Mouse (Mus musculus) hindbrain, embryonic 14.5 days (tissue): ENCODE data around the gene Gm48551. TPM values are rescaled to one million over a fixed set of nuclear protein-coding genes. Genes with fewer than 3 reads are reported as not detected.

Experiments
- ATAC-seq: fragments of 200-750 bp; cut with Nextera tagmentation; 2 replicates; pipeline ENCODE4 v1.8.0; 2017; ENCODE audit warnings: moderate number of reproducible peaks, mild to moderate bottlenecking, moderate TSS enrichment, moderate library complexity; ENCODE audit not compliant: low FRiP score
- DNase-seq: peaks from one replicate; pipeline ENCODE4 v3.0.0-alpha.2; 2015; ENCODE audit warnings: low spot score
- H3K27ac ChIP-seq: fragments of 300-500 bp; sonication (generic); 2 replicates; pipeline ENCODE4 v1.5.1; 2014; ENCODE audit warnings: mild to moderate bottlenecking, moderate library complexity
- H3K27me3 ChIP-seq: fragments of 300-500 bp; sonication (generic); 2 replicates; pipeline ENCODE4 v1.6.1; 2014; ENCODE audit warnings: mild to moderate bottlenecking, low read length, mixed read lengths; ENCODE audit not compliant: control insufficient read depth, insufficient read depth
- H3K36me3 ChIP-seq: fragments of 300-500 bp; sonication (generic); replicated peaks from 2 replicates; pipeline ENCODE4 v1.6.1; 2014; ENCODE audit not compliant: control insufficient read depth, insufficient read depth
- H3K4me1 ChIP-seq: fragments of 300-500 bp; sonication (generic); replicated peaks from 2 replicates; pipeline ENCODE4 v1.6.1; 2014; ENCODE audit warnings: antibody characterized with exemption, low read length, mixed read lengths; ENCODE audit not compliant: control insufficient read depth, insufficient read depth
- H3K4me2 ChIP-seq: fragments of 300-500 bp; sonication (generic); replicated peaks from 2 replicates; pipeline ENCODE4 v1.6.1; 2014; ENCODE audit warnings: mild to moderate bottlenecking, moderate library complexity
- H3K4me3 ChIP-seq: fragments of 300-500 bp; sonication (generic); replicated peaks from 2 replicates; pipeline ENCODE4 v1.5.1; 2014; ENCODE audit warnings: mild to moderate bottlenecking, low read length
- H3K9ac ChIP-seq: fragments of 300-500 bp; sonication (generic); 2 replicates; pipeline ENCODE4 v1.6.1; 2014
- H3K9me3 ChIP-seq: fragments of 300-500 bp; sonication (generic); 2 replicates; pipeline ENCODE4 v1.6.1; 2016; ENCODE audit warnings: low read length; ENCODE audit not compliant: control insufficient read depth
- WGBS: fragments of 180-500 bp; shearing (Covaris S2); extraction: QIAGEN DNeasy Blood & Tissue Kit; methylation state at CpG from one replicate; pipeline ENCODE4 v1.1.7; 2014; 5-methylcytosine and 5-hydroxymethylcytosine counted together
- polyA plus RNA-seq: library from polyadenylated mRNA; unstranded; fragments of >200 nt; fragmentation: Nextera tagmentation; extraction: Ambion mirVana; gene quantifications from 2 replicates; pipeline ENCODE4 v1.2.1, GENCODE M21; 2014

Gene Gm48551
- 5.5 and 5.7 TPM in 2 replicates for polyA plus RNA-seq

DNA sequence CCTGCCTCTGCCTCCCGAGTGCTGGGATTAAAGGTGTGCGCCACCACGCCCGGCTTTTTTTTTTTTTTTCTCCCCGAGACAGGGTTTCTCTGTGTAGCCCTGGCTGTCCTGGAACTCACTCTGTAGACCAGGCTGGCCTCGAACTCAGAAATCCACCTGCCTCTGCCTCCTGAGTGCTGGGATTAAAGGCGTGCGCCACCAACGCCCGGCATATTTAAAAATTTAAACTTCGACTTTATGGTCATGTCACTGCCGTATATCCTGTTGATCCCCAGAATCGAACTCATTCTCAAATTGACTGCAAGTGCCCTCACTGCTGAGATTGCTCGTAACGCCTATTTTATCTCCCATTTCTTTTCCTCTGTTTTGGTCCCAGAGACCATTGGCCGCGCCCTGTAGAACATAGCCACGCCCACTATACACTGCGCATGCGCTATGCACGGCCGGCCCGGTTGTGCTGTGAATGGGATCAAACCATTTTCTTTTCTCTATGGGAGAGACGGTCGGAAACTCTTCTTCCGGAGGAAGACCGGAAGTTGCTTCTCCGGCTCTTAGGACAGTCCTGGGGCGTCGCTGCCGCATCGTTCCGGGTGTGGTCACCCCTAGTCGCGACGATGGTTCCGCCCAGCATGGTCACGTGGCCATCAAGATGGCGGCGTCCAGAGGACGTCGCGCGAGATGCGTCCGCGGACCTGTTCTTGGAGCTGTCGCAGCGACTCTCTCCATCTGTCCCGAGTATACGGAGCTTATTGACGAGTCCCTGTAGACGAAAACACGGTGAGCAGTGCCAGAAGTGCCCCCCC, at the start of gene Gm48551, which contains the start of gene Dohh:
TSS of gene Gm48551 (plus strand) at position 665 of the 803 bp plus-strand sequence.
TSS of gene Dohh (plus strand) at position 627 of the 803 bp plus-strand sequence.
- ATAC-seq: peak; percentile 94
- 4% methylated on average over 50 of the region's 54 CpGs for WGBS

DNA sequence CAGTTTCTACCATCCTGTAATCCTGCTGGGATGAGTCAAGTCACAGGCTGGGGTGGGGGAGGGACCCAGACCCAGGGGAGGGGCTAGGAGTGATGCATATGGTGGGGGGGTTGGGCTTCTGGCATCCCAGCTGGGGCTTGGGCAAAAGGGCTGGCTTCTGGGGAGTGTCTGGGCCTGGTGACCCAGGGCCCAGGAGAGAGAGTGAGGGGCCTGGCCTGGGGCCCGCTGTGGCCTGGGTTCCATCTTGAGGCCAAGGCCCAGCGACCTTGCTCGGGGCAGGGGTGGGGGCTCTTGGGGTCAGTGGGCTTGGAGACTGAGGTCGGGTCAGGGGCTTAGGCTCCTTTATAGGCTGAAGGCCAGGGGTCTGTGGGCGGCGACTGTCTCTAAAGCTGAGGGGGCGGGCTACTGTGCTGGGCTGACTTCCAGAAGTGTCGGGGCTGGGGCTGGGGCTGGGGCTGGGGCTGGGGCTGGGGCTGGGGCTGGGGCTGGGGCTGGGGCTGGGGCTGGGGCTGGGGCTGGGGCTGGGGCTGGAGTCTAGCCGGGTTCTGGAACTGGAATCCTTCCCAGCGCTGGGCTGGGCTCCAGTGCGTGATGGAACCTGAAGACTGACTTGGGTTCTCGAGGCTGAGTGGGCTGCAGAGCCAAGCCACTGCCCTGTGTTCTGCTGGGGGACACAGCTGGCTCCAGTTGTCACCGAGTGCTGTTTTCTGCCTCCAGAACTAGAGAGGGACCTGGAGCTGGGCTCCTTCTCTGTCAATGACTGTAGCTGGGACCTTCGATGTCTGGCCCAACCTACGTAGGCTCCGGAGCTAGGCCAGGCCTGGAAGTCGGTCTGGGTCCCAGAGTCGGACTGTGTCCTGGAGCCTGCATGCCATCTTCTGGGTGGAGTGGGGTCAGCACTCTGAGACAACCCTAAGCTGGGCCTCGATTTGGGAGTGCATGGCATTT, 48.6 kb upstream of the Gm48551 start:
- Histone ChIP-seq H3K4me2 (no peak overlapping the region), H3K36me3 (no peaks in the 10 kb centered on the region), H3K9me3 (no peaks in the 10 kb centered on the region), H3K9ac (0 out of 2 replicates have a peak overlapping the region, but pooled peaks have one; percentile 4), H3K4me3 (no peak overlapping the region), H3K27ac (no peak overlapping the region), H3K27me3 (peaks cover 32% of the 10 kb centered on the region), H3K4me1 (no peaks in the 10 kb centered on the region)
- ATAC-seq: 0 out of 2 replicates have a peak, but pooled peaks have one; percentile 29
- no peak for DNase-seq
- WGBS: 40% methylated on average over 16 of the region's 19 CpGs

More for the DNA sequence above, at the start of gene Gm48551, which contains the start of gene Dohh:
- peak; percentile 100 for DNase-seq
- Histone ChIP-seq H3K4me3 (peak within 1 kb of the TSS; percentile 85), H3K27ac (peak within 1 kb of the TSS; percentile 86), H3K9me3 (no peaks in the 10 kb centered on the region), H3K4me2 (peak within 1 kb of the TSS; percentile 64), H3K4me1 (peaks cover 12% of the 10 kb centered on the region), H3K27me3 (no peaks in the 10 kb centered on the region), H3K36me3 (peaks cover 28% of the 10 kb centered on the region), H3K9ac (peak within 1 kb of the TSS; percentile 83)

DNA sequence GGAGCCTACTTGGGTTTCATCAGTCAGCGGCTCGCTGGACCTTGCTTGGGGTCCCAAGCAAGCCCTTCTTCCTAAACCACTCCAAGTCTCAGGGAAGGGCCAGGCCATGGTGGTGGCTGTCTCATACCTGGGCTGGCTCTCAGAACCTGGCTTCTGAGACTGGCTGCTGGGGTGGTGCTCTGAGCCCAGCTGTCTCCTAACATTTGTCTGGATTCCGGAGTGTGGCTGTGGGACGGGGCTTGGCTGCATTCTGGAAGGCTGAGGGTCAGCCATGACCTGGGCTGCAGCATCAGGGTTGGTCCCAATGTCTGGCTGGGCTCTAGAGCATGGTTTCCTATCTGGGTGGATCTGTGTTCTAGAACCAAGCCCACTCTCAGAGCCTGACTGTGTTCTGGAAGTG, 47.7 kb upstream of the Gm48551 start:
- Histone ChIP-seq H3K4me2 (no peak overlapping the region), H3K9me3 (no peaks in the 10 kb centered on the region), H3K36me3 (no peaks in the 10 kb centered on the region), H3K4me1 (no peaks in the 10 kb centered on the region), H3K27ac (no peak overlapping the region), H3K27me3 (peaks cover 40% of the 10 kb centered on the region), H3K4me3 (no peak overlapping the region), H3K9ac (no peak overlapping the region)
- DNase-seq (no peak), ATAC-seq (no peak)
- WGBS: 97% methylated on average over 4 of the region's 4 CpGs

DNA sequence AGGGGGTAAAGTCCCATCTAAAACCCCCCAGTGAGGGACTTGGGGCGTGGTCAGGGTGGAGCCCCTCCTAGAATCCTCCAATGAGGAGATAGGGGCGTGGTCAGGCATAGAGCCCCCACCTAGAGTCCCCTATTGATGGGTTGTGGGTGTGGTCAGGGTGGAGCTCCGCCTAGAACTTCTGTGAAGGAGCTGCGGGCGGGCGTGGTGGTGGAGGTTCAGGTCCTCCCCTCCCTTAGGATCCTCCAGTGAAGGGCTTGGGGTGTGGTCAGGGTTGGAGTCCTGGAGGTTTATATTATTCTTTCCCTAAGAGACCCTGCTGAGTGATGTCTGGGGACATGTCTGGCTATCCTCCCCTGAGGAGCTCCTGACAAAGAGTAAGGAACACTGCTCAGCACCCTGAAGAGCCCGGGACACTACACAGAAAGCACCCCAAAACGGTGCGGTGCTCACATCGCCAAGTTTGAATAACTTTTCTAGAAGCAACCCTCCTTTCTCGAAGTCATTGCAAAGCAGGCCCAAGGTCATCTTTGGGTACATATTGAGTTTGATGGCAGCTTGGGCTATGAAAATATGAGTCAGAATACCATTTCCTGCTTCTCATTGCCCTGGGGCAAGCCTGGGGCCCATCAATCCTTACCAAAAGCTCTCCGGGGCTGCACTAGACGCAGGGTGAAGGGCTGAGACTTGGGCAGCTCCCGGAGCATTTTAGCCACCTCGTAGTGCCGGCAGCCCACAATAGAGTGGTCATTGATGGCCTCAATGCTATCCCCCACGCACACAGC, 43.5 kb upstream of the Gm48551 start:
- no peaks in the 10 kb centered on the region for H3K36me3 ChIP-seq
- no peak overlapping the region for H3K4me3 ChIP-seq
- DNase-seq: no peak
- no peaks in the 10 kb centered on the region for H3K9me3 ChIP-seq
- H3K4me2 ChIP-seq: no peak overlapping the region
- no peak overlapping the region for H3K9ac ChIP-seq
- H3K27me3 ChIP-seq: peaks cover 62% of the 10 kb centered on the region
- WGBS: 39% methylated on average over 17 of the region's 17 CpGs
- no peak for ATAC-seq
- peaks cover 6% of the 10 kb centered on the region for H3K4me1 ChIP-seq
- H3K27ac ChIP-seq: no peak overlapping the region

DNA sequence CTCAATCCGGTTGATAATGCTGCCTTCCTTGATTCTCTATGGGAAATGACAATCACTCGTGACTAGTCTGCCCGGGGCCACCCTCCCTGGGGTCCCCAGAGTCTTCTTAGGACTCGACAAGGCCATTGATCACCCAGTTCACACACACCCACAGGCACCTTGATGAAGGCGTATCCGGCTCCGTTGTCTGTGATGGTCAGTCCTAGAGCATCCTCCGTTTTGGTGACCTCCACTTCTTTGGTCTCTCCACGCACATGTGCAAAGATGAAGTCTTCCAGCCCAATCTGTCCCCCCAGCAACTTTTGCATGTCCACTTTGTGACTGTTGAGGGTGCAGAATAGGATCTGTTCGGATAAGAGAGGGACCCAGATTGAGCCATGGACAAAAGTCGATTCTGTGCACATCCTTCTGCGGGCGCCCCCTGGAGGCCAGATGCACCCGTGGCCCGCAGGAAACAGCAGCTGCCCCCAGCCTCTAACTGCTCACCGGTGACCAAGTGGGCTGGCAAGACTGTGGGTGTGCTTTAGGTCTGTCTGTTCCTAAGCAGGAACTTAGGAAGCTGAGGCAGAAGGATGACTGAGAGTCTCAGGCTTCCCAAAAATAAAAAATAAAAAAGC, 42.8 kb upstream of the Gm48551 start:
- Histone ChIP-seq H3K4me3 (no peak overlapping the region), H3K4me2 (no peak overlapping the region), H3K36me3 (no peaks in the 10 kb centered on the region), H3K4me1 (peaks cover 6% of the 10 kb centered on the region), H3K9ac (no peak overlapping the region), H3K27ac (no peak overlapping the region), H3K27me3 (peaks cover 66% of the 10 kb centered on the region), H3K9me3 (no peaks in the 10 kb centered on the region)
- no peak for ATAC-seq
- WGBS: 33% methylated on average over 16 of the region's 16 CpGs
- no peak for DNase-seq

DNA sequence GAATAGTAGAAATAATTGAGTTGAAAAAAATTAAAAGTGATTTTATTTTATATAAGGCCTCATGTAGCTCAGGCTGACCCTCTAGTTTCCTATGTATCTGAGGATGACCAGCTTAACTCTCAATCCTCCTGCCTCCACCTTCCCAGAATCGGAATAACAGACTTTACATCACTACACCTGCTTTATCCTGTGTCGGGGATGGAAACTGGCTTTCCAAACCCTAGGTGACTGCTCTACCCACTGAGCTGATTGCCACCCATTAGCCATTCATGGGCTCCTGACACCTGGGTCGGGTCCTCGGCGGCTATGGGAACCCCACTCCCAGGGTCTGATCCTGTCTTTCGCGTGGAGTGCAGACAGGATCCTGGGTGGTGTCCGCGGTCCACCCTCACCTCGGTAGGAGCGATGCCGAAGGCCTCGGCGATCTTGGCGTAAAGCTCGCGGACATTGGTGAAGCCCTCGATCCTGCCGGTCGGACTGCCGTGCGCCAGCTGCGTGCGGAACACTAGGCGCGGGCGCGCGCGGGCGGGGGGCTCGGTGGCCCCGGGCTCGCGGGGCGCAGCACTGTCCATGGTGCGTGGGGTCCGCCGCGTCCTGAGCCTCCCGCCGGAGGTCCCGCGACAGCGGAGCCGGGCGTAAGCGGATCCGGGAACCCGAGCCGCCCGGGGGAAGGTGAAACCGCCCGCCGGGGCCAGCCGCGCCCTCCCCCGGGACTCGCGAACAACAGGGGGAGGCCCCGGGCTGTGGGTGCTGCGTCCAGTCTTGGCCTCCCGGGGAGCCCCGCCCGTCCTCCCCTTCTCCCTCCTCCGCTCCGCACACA, 41.4 kb upstream of the Gm48551 start, which contains the start of gene Gipc3:
TSS of gene Gipc3 (minus strand) at position 581 of the 820 bp plus-strand sequence.
- Histone ChIP-seq H3K4me2 (peak within 1 kb of the TSS; percentile 70), H3K9ac (peak within 1 kb of the TSS; percentile 51), H3K27ac (no peak within 1 kb of the TSS), H3K9me3 (no peaks in the 10 kb centered on the region), H3K4me1 (peaks cover 6% of the 10 kb centered on the region), H3K4me3 (peak within 1 kb of the TSS; percentile 36), H3K36me3 (no peaks in the 10 kb centered on the region), H3K27me3 (peaks cover 63% of the 10 kb centered on the region)
- ATAC-seq (no peak), DNase-seq (no peak)
- 5% methylated on average over 63 of the region's 67 CpGs for WGBS

DNA sequence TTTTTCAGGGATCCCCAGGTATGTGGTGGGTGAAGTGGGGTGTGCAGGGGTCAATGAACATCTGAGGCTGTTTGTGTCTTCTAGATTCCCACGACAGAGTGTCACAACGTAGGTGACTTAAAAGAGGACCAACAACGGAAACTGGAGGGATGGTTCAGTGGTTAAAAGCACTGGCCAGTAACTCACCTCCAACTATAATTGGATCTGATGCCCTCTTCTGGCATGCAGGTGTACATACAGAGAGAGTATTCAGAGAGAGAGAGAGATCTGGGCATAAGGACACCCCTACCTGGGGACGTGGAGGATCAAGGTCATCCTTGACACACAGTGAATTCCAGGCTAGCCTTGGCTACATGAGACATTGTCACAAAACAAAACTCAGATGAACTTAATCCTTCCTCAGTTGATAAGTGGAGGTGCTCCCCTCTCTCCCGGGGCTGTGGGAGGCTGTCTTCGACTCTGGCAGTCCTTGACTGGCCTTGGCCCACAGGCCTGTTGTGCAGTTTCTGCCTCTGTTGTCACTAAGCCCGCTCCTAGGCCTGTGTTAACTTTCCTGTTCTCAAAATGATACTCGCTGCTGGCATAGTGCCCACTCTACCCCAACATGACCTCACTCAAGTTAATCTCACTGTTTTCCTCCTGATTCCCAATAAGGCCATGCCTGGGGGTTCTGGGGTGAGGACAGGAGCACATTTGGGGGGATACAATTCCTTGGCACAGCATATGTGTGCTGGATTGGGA, 39.7 kb upstream of the Gm48551 start:
- WGBS: 57% methylated on average over 8 of the region's 8 CpGs

More for the DNA sequence above, 39.7 kb upstream of the Gm48551 start:
- DNase-seq (no peak), ATAC-seq (no peak)
- Histone ChIP-seq H3K9me3 (no peaks in the 10 kb centered on the region), H3K27ac (no peak overlapping the region), H3K9ac (no peak overlapping the region), H3K4me3 (no peak overlapping the region), H3K4me1 (peaks cover 11% of the 10 kb centered on the region), H3K4me2 (no peak overlapping the region), H3K36me3 (no peaks in the 10 kb centered on the region), H3K27me3 (peaks cover 55% of the 10 kb centered on the region)
